Mouse (Mus musculus): ENCODE data around the gene Dbx2.

Gene Dbx2

GRCm38 (mm10) chr15:95655860-95656259 lies at the start of gene Dbx2:
Gene Dbx2 (minus strand): TSS chr15:95655960.
- no peak for DNase-seq (ENCODE audit: low spot score)

GRCm38 (mm10) chr15:95702206-95702605 lies 46.4 kb upstream of the Dbx2 start:
- DNase-seq (ENCODE audit: low spot score): no peak

- no peak for DNase-seq (ENCODE audit: low spot score)
Measured at GRCm38 (mm10) chr15:95701573-95701972, 45.8 kb upstream of the Dbx2 start.

GRCm38 (mm10) chr15:95699371-95699770 lies 43.6 kb upstream of the Dbx2 start:
- DNase-seq (ENCODE audit: low spot score): no peak

- no peak for DNase-seq (ENCODE audit: low spot score)
Measured at GRCm38 (mm10) chr15:95693759-95694158, 38.0 kb upstream of the Dbx2 start.

- no peak for DNase-seq (ENCODE audit: low spot score)
Measured at GRCm38 (mm10) chr15:95691594-95691993, 35.8 kb upstream of the Dbx2 start.

GRCm38 (mm10) chr15:95691129-95691528 lies 35.4 kb upstream of the Dbx2 start:
- no peak for DNase-seq (ENCODE audit: low spot score)

- no peak for DNase-seq (ENCODE audit: low spot score)
Measured at GRCm38 (mm10) chr15:95682620-95683019, 26.9 kb upstream of the Dbx2 start.

GRCm38 (mm10) chr15:95675645-95676044 lies 19.9 kb upstream of the Dbx2 start:
- DNase-seq (ENCODE audit: low spot score): no peak

- DNase-seq (ENCODE audit: low spot score): no peak
Measured at GRCm38 (mm10) chr15:95675176-95675575, 19.4 kb upstream of the Dbx2 start.

- no peak for DNase-seq (ENCODE audit: low spot score)
Measured at GRCm38 (mm10) chr15:95667209-95667608, 11.4 kb upstream of the Dbx2 start.

GRCm38 (mm10) chr15:95665002-95665401 lies 9.2 kb upstream of the Dbx2 start:
- DNase-seq (ENCODE audit: low spot score): no peak

- no peak for DNase-seq (ENCODE audit: low spot score)
Measured at GRCm38 (mm10) chr15:95661718-95662117, 6.0 kb upstream of the Dbx2 start.

- no peak for DNase-seq (ENCODE audit: low spot score)
Measured at GRCm38 (mm10) chr15:95660368-95660767, 4.6 kb upstream of the Dbx2 start.

GRCm38 (mm10) chr15:95654211-95654897 lies 1.4 kb downstream of the Dbx2 start:
- DNase-seq (ENCODE audit: low spot score): no peak

- no peak for DNase-seq (ENCODE audit: low spot score)
Measured at GRCm38 (mm10) chr15:95653812-95654210, 1.9 kb downstream of the Dbx2 start.

- no peak for DNase-seq (ENCODE audit: low spot score)
Measured at GRCm38 (mm10) chr15:95652898-95653707, 2.7 kb downstream of the Dbx2 start.

- no peak for DNase-seq (ENCODE audit: low spot score)
Measured at GRCm38 (mm10) chr15:95651824-95652223, 3.9 kb downstream of the Dbx2 start.

- no peak for DNase-seq (ENCODE audit: low spot score)
Measured at GRCm38 (mm10) chr15:95643505-95644029, 12.2 kb downstream of the Dbx2 start.

GRCm38 (mm10) chr15:95640347-95640746 lies 15.4 kb downstream of the Dbx2 start:
- DNase-seq (ENCODE audit: low spot score): no peak

GRCm38 (mm10) chr15:95639829-95640134 lies 16.0 kb downstream of the Dbx2 start:
- DNase-seq (ENCODE audit: low spot score): no peak

- no peak for DNase-seq (ENCODE audit: low spot score)
Measured at GRCm38 (mm10) chr15:95639115-95639828, 16.5 kb downstream of the Dbx2 start.

- no peak for DNase-seq (ENCODE audit: low spot score)
Measured at GRCm38 (mm10) chr15:95624396-95624795, 31.4 kb downstream of the Dbx2 start.

Measured in spleen, adult 12 weeks (tissue).